Mouse (Mus musculus) limb, embryonic 13.5 days (tissue): Measurements from ENCODE around the gene Glis3. TPM values are rescaled to one million over a fixed set of nuclear protein-coding genes. Genes with fewer than 3 reads are reported as not detected.

ENCODE experiments used
- ATAC-seq: fragments of 200-750 bp; cut with Nextera tagmentation; 2 replicates; pipeline ENCODE4 v1.8.0; 2017; ENCODE audit warnings: low read depth, moderate number of reproducible peaks, moderate TSS enrichment; ENCODE audit not compliant: low FRiP score
- H3K27ac ChIP-seq: fragments of 300-500 bp; sonication (generic); 2 replicates; pipeline ENCODE4 v1.5.1; 2015; ENCODE audit warnings: inconsistent platforms, mild to moderate bottlenecking, moderate library complexity
- H3K27me3 ChIP-seq: fragments of 300-500 bp; sonication (generic); 2 replicates; pipeline ENCODE4 v1.6.1; 2015; ENCODE audit warnings: mild to moderate bottlenecking, inconsistent platforms
- H3K36me3 ChIP-seq: fragments of 300-500 bp; sonication (generic); 2 replicates; pipeline ENCODE4 v1.6.1; 2015; ENCODE audit warnings: inconsistent platforms, mild to moderate bottlenecking, moderate library complexity
- H3K4me1 ChIP-seq: fragments of 300-500 bp; sonication (generic); 2 replicates; pipeline ENCODE4 v1.6.1; 2015; ENCODE audit warnings: inconsistent platforms
- H3K4me2 ChIP-seq: fragments of 300-500 bp; sonication (generic); replicated peaks from 2 replicates; pipeline ENCODE4 v1.6.1; 2015; ENCODE audit warnings: inconsistent platforms, mild to moderate bottlenecking, moderate library complexity
- H3K4me3 ChIP-seq: fragments of 300-500 bp; sonication (generic); 2 replicates; pipeline ENCODE4 v1.5.1; 2015; ENCODE audit warnings: moderate library complexity, mild to moderate bottlenecking, inconsistent platforms
- H3K9ac ChIP-seq: fragments of 300-500 bp; sonication (generic); 2 replicates; pipeline ENCODE4 v1.6.1; 2015; ENCODE audit warnings: mild to moderate bottlenecking, inconsistent platforms
- H3K9me3 ChIP-seq: fragments of 300-500 bp; sonication (generic); 2 replicates; pipeline ENCODE4 v1.6.1; 2016; ENCODE audit warnings: inconsistent platforms
- WGBS: fragments of 180-500 bp; shearing (Covaris S2); methylation state at CpG from one replicate; pipeline ENCODE4 v1.1.7; 2015; 5-methylcytosine and 5-hydroxymethylcytosine counted together
- polyA plus RNA-seq: library from polyadenylated mRNA; unstranded; fragments of >200 nt; fragmentation: Nextera tagmentation; extraction: Ambion mirVana; gene quantifications from 2 replicates; pipeline ENCODE4 v1.2.1, GENCODE M21; 2015

Gene Glis3
- polyA plus RNA-seq, 1 experiment from 2014 or later = 4.7 TPM

DNA sequence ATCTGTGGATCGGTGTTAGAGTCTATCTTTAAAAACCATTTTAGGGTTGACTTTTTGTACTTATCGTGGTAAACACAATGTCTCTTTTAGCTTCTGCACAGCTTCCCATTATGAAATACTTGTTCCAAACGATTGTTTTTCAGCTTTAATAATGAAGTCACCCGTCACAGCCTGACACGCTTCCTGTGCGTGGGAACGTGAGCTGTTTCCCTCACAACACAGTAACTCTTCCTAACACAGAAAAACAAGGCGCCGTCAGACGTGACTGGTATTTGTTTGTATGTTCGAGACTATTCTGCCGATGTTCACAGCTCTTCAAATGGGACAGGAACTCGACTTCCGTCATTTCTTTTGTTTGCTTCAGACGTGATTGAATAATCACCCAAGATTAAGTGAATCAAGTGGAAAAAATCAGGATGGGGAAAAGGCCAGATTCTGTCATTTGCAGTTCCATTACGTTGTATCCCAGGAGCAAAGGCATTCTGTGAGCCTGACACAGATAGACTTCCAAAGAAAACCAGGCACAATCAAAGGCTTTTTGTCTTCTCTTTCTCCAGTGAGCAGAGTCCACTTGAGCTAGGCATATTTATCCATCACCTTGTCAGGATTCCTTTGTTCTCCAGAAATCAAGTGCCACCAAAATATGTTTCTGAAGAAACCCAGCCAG is 351.3 kb downstream of the Glis3 start:
- Histone ChIP-seq H3K4me1 (peaks cover 16% of the 10 kb centered on the region), H3K4me2 (no peak overlapping the region), H3K4me3 (no peak overlapping the region), H3K27me3 (no peaks in the 10 kb centered on the region), H3K27ac (no peak overlapping the region), H3K36me3 (no peaks in the 10 kb centered on the region), H3K9ac (no peak overlapping the region), H3K9me3 (no peaks in the 10 kb centered on the region)
- no peak for ATAC-seq
- WGBS = 80% methylated on average over 16 of the region's 16 CpGs

DNA sequence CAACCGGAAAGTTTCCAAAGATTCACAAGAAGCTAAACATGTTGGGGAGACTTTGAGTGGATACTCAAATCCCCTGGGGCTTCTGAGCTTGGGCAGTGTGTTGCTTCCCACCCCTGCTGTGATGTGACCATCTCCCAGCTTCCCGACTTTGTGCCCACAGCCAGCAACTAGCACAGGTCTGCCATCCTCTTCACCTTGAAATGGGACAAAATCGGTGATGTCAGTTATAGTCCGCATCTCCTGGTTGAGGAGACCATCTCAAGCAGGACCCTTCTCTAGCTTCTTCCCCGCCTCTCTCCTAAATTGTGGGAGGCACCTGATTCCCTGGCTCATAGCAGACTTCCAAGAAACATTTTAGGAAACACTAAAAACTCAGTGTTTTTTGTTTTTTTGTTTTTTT is 352.3 kb downstream of the Glis3 start:
- no peaks in the 10 kb centered on the region for H3K9me3 ChIP-seq
- ATAC-seq = no peak
- H3K4me3 ChIP-seq = no peak overlapping the region
- H3K36me3 ChIP-seq = no peaks in the 10 kb centered on the region
- WGBS = 91% methylated on average over 5 of the region's 5 CpGs
- H3K27ac ChIP-seq = no peak overlapping the region
- peaks cover 7% of the 10 kb centered on the region; the same call in 1 of the 2 replicates for H3K4me1 ChIP-seq
- no peak overlapping the region for H3K9ac ChIP-seq
- no peak overlapping the region for H3K4me2 ChIP-seq
- no peaks in the 10 kb centered on the region for H3K27me3 ChIP-seq

DNA sequence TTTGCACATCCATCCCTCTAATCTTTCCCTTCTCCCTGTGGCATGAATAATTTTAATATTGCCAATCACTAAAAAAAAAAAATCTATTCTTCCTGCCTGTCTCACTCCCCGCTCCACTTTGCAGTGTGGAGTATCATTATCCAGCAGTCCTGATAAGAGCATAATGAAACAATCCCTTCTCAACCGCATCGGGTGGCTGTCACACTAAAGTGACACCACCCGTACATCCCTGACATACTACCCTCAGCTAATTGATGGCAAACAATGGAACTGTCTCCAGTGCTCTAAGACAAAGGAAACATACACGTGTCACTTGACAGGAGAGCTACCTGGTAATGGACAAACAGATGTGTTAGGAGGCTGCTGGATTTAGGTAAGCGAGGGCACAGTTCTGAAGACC is 373.8 kb downstream of the Glis3 start:
- Histone ChIP-seq H3K4me3 (no peak overlapping the region), H3K9me3 (no peaks in the 10 kb centered on the region), H3K4me1 (no peaks in the 10 kb centered on the region), H3K4me2 (no peak overlapping the region), H3K36me3 (no peaks in the 10 kb centered on the region), H3K27me3 (no peaks in the 10 kb centered on the region), H3K27ac (no peak overlapping the region), H3K9ac (no peak overlapping the region)
- WGBS = 79% methylated on average over 6 of the region's 6 CpGs
- no peak for ATAC-seq

DNA sequence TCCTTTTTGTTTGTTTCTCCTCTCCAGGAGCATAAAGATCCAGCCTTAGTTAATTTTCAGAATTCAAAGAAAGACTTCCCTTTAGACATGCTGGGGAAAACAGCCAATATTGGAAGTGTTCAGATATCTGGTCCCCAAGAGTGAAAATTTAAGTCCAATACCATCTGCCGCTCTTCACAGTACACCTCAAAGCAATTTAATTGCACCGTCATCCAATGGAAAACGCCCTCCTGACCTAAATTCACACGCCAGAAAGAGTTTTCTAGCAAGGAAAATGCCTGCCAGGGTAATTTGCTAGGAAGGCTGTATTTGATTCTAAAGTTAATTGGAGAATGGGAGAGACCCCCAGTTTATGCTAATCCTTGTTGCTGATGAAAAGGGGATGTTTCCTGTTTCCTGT is 374.4 kb downstream of the Glis3 start:
- Histone ChIP-seq H3K4me2 (no peak overlapping the region), H3K9me3 (no peaks in the 10 kb centered on the region), H3K36me3 (no peaks in the 10 kb centered on the region), H3K27ac (no peak overlapping the region), H3K4me3 (no peak overlapping the region), H3K27me3 (no peaks in the 10 kb centered on the region), H3K4me1 (no peaks in the 10 kb centered on the region), H3K9ac (no peak overlapping the region)
- ATAC-seq = no peak
- 30% methylated on average over 4 of the region's 4 CpGs for WGBS

DNA sequence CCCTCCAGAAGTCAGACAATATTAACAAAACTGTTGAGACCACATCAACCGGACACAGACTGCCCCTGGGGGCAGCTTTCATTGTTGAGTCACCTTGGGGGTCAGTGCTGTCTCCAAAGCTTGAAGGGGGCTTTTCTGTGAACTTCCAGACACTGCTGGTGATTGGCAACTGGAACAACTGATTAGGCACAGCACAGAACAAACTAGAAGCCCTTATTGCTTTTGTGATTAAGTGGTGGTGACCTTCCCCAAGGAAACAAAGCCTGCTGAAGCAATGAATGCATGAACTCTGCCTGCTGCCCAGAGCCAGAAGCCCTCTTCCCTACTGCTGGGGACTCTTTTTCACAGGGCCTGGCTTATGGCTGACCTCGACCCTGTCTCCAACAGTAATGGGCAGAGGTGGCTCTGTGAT is 377.0 kb downstream of the Glis3 start:
- ATAC-seq = no peak
- no peak overlapping the region for H3K27ac ChIP-seq
- H3K4me3 ChIP-seq = no peak overlapping the region
- 57% methylated on average over 2 of the region's 2 CpGs for WGBS
- H3K9ac ChIP-seq = no peak overlapping the region
- H3K27me3 ChIP-seq = no peaks in the 10 kb centered on the region
- H3K4me2 ChIP-seq = no peak overlapping the region
- no peaks in the 10 kb centered on the region for H3K9me3 ChIP-seq
- H3K4me1 ChIP-seq = peaks cover 15% of the 10 kb centered on the region
- H3K36me3 ChIP-seq = no peaks in the 10 kb centered on the region

DNA sequence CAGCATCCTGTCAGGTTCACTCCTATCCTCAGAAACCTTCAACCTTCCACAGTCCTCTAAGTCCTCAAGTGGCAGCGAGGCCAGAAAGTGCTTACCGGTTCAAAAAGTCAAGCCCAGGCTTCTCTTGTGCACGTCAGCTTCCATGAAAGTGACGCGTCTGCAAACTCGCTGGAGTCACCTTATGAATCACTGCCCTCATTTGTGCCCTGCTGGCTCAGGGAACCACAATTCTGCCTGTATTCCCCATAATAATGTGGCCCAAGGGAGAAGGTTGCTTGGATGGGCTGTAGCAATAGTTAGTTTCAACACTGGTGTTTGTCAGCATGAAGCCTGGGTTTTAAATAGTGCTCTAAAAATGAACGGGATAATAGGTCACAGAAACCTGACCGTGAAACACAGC is 379.7 kb downstream of the Glis3 start:
- Histone ChIP-seq H3K9ac (no peak overlapping the region), H3K4me2 (no peak overlapping the region), H3K4me3 (no peak overlapping the region), H3K4me1 (peaks cover 15% of the 10 kb centered on the region), H3K9me3 (no peaks in the 10 kb centered on the region), H3K36me3 (no peaks in the 10 kb centered on the region), H3K27ac (no peak overlapping the region), H3K27me3 (no peaks in the 10 kb centered on the region)
- no peak for ATAC-seq
- 37% methylated on average over 8 of the region's 8 CpGs for WGBS

DNA sequence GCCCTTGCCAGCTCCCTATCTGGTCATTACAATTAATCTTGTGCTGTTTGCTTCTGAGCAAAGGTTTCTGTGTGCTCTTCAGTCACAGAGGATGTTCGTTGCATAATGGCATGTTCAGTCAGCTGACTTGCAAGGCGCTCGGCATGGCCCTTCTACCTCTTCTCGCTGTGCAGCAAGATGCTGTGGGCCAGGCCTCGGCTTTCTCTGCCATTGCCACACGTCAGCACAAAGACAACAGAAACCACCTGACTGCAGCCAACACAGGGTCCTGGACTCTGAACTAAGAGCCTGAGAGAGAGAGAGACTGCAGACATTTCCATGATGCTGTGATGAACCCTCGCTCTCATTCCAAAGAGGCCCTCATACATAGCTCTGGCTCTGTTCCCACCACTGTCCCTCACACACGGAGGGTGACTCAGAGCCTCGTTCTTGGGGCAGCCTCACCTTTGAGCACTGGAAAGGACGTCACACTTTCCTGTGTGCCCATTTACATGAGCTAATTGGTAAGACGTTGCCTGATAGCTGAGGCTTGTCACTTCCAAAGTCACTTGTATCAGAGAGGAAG is 380.6 kb downstream of the Glis3 start:
- H3K36me3 ChIP-seq = no peaks in the 10 kb centered on the region
- 69% methylated on average over 11 of the region's 11 CpGs for WGBS
- H3K9ac ChIP-seq = no peak overlapping the region
- no peak overlapping the region for H3K27ac ChIP-seq
- peaks cover 15% of the 10 kb centered on the region for H3K4me1 ChIP-seq
- H3K9me3 ChIP-seq = no peaks in the 10 kb centered on the region
- H3K4me3 ChIP-seq = no peak overlapping the region
- H3K27me3 ChIP-seq = no peaks in the 10 kb centered on the region
- ATAC-seq = no peak
- H3K4me2 ChIP-seq = no peak overlapping the region

DNA sequence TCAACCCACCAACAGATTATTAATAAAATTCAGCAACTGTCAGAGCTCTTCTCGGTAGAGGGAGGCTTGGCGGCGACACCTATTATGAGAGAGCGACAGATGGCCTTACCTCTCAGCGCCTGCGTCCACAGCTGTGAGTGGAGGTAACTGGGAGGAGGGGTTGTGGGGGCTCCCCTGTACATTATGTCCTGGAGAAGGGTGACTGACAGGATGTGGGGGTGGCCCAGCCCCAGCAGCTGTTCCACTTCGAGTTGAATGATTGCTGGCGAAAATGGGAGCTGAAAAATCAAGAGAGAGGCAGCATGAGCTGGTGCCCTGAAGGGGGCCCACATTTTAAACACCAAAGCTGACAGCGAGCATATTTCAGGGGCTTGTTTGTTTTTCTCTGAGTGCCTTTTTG is 381.2 kb downstream of the Glis3 start:
- no peaks in the 10 kb centered on the region for H3K27me3 ChIP-seq
- ATAC-seq = 0 out of 2 replicates have a peak, but pooled peaks have one; percentile 32
- 55% methylated on average over 9 of the region's 9 CpGs for WGBS
- no peaks in the 10 kb centered on the region for H3K9me3 ChIP-seq
- no peak overlapping the region for H3K27ac ChIP-seq
- peaks cover 15% of the 10 kb centered on the region for H3K4me1 ChIP-seq
- no peak overlapping the region for H3K4me3 ChIP-seq
- no peaks in the 10 kb centered on the region for H3K36me3 ChIP-seq
- no peak overlapping the region for H3K4me2 ChIP-seq
- no peak overlapping the region for H3K9ac ChIP-seq

DNA sequence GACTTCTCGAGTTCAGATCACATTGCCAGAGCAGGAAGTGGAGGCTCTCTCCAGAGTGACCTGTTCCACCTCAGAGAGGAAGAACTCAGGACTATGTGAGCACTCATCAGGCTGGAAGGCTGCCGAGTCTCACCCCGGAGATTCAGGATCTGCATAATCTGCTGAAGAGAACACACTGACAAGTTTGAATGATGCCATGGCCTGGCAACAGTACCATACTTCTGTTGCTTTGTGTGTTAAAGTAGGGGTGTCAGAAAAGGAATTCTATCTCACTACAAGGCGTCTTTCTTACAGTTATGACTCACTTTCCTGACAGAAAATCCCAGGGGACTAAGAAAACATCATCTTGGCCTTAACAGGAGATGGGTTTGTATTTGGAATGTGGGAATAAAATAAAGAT is 388.3 kb downstream of the Glis3 start:
- no peak overlapping the region for H3K27ac ChIP-seq
- H3K4me2 ChIP-seq = no peak overlapping the region
- ATAC-seq = no peak
- no peaks in the 10 kb centered on the region for H3K27me3 ChIP-seq
- 73% methylated on average over 4 of the region's 4 CpGs for WGBS
- no peaks in the 10 kb centered on the region for H3K4me1 ChIP-seq
- no peak overlapping the region for H3K4me3 ChIP-seq
- H3K9me3 ChIP-seq = no peaks in the 10 kb centered on the region
- H3K36me3 ChIP-seq = no peaks in the 10 kb centered on the region
- no peak overlapping the region for H3K9ac ChIP-seq

DNA sequence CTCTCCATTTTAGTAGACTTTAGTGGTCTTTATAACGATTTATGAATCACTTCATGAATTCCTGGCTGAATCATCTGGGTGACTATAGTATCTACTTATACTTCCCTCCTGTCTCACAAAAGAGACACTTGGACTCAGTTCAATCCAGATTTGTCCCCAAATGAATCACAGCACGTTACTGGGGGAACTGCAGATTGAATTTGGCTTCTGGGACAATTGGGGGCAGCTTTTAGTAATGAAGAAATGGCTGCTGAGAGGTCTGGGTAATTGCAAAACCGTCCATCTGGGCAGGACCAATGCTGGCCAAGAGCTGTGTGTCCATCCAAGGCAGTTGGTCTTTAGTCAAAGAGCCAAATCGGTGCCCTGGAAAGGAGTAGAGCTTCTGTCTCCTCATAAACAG is 390.4 kb downstream of the Glis3 start:
- no peak for ATAC-seq
- H3K4me2 ChIP-seq = no peak overlapping the region
- WGBS = 79% methylated on average over 4 of the region's 4 CpGs
- peaks cover 1% of the 10 kb centered on the region for H3K4me1 ChIP-seq
- no peak overlapping the region for H3K4me3 ChIP-seq
- no peak overlapping the region for H3K9ac ChIP-seq
- no peaks in the 10 kb centered on the region for H3K9me3 ChIP-seq
- H3K36me3 ChIP-seq = no peaks in the 10 kb centered on the region
- H3K27me3 ChIP-seq = no peaks in the 10 kb centered on the region
- H3K27ac ChIP-seq = no peak overlapping the region

DNA sequence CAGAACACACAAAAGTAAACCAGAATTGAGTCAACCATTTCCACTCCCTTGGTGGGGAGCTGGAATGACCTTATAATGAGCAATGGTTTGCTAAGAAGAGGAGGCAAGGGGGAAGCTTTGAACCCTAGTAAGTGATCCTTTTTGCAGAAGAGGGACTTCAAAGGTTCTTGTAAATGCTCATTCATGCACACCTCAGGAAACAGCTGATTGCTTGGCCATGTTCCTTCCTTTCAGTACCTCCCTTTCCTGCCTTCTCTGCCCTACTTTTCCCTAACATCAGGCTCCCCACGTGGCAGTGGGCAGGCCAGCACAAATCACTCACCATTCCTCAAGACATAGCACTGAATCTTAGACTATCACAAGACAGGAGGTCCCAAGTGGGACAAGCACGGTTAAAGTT is 392.4 kb downstream of the Glis3 start:
- H3K9ac ChIP-seq = no peak overlapping the region
- peaks cover 15% of the 10 kb centered on the region for H3K4me1 ChIP-seq
- no peaks in the 10 kb centered on the region for H3K27me3 ChIP-seq
- WGBS = 46% methylated on average over 2 of the region's 2 CpGs
- ATAC-seq = no peak
- H3K9me3 ChIP-seq = no peaks in the 10 kb centered on the region
- H3K4me3 ChIP-seq = no peak overlapping the region
- H3K27ac ChIP-seq = no peak overlapping the region
- no peaks in the 10 kb centered on the region for H3K36me3 ChIP-seq
- no peak overlapping the region for H3K4me2 ChIP-seq

DNA sequence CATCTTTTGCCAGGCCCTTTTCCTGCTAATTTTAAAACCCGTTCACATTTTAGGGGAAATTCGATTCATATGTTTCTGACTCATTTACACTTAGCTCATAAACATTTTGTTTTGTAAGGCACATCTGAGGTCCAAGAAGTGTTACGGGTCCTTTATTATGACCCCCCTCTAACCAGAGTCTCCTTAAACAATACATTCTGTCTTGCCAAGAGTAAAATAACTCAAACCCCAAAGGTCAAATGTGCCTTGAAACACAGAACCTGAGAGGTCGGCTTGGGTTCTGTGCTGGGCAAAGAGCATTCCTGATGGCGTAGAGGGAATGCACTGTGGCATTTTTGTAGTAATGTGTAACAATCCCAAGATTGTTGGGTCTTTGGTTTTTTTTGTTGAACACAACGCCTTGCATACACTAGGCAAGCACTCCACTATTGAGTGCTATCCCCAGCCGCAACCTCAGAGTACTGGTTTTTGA is 395.7 kb downstream of the Glis3 start:
- Histone ChIP-seq H3K27ac (no peak overlapping the region), H3K27me3 (no peaks in the 10 kb centered on the region), H3K4me3 (no peak overlapping the region), H3K4me2 (no peak overlapping the region), H3K4me1 (peaks cover 22% of the 10 kb centered on the region), H3K9ac (no peak overlapping the region), H3K36me3 (no peaks in the 10 kb centered on the region), H3K9me3 (no peaks in the 10 kb centered on the region)
- 50% methylated on average over 7 of the region's 7 CpGs for WGBS
- ATAC-seq = no peak
